Mouse (Mus musculus) kidney, postnatal 0 days (tissue): Measurements from ENCODE around the gene Sdc4. TPM values are rescaled to one million over a fixed set of nuclear protein-coding genes. Genes with fewer than 3 reads are reported as not detected.
A peak's percentile ranks its signal among the peaks of the same experiment; 100 is the strongest.

Source experiments
- ATAC-seq: fragments of 200-750 bp; cut with Nextera tagmentation; replicated peaks from 2 replicates; pipeline ENCODE4 v1.8.0; 2017; ENCODE audit warnings: low read depth, moderate number of reproducible peaks, moderate TSS enrichment, moderate library complexity; ENCODE audit not compliant: low FRiP score
- DNase-seq: peaks from one replicate; pipeline ENCODE4 v3.0.0-alpha.2; 2016; ENCODE audit warnings: low spot score
- H3K27ac ChIP-seq: fragments of 300-500 bp; sonication (generic); 2 replicates; pipeline ENCODE4 v1.5.1; 2014; ENCODE audit warnings: mild to moderate bottlenecking
- H3K27me3 ChIP-seq: fragments of 300-500 bp; sonication (generic); 2 replicates; pipeline ENCODE4 v1.6.1; 2014; ENCODE audit warnings: low read length, mixed read lengths; ENCODE audit not compliant: insufficient read depth
- H3K36me3 ChIP-seq: fragments of 300-500 bp; sonication (generic); 2 replicates; pipeline ENCODE4 v1.6.1; 2014; ENCODE audit warnings: low read length, mixed read lengths; ENCODE audit not compliant: insufficient read depth
- H3K4me1 ChIP-seq: fragments of 300-500 bp; sonication (generic); replicated peaks from 2 replicates; pipeline ENCODE4 v1.6.1; 2014; ENCODE audit warnings: antibody characterized with exemption, low read length, mixed read lengths; ENCODE audit not compliant: insufficient read depth
- H3K4me2 ChIP-seq: fragments of 300-500 bp; sonication (generic); 2 replicates; pipeline ENCODE4 v1.6.1; 2014; ENCODE audit warnings: mild to moderate bottlenecking, low read length, moderate library complexity, mixed read lengths
- H3K4me3 ChIP-seq: fragments of 300-500 bp; sonication (generic); replicated peaks from 2 replicates; pipeline ENCODE4 v1.5.1; 2014; ENCODE audit warnings: low read depth, low read length
- H3K9ac ChIP-seq: fragments of 300-500 bp; sonication (generic); 2 replicates; pipeline ENCODE4 v1.6.1; 2014; ENCODE audit warnings: low read depth, low read length
- H3K9me3 ChIP-seq: fragments of 300-500 bp; sonication (generic); replicated peaks from 2 replicates; pipeline ENCODE4 v1.6.1; 2016; ENCODE audit warnings: low read length, inconsistent platforms, mixed read lengths
- CTCF ChIP-seq: IDR thresholded peaks from 2 replicates; pipeline ENCODE4 v1.5.1; 2016; ENCODE audit warnings: antibody characterized with exemption, low read depth, mild to moderate bottlenecking, moderate library complexity
- WGBS: fragments of 180-500 bp; shearing (Covaris S2); extraction: QIAGEN DNeasy Blood & Tissue Kit; methylation state at CpG from one replicate; pipeline ENCODE4 v1.1.7; 2014; 5-methylcytosine and 5-hydroxymethylcytosine counted together
- polyA plus RNA-seq: library from polyadenylated mRNA; unstranded; fragments of >200 nt; fragmentation: Nextera tagmentation; extraction: Ambion mirVana; gene quantifications from 2 replicates; pipeline ENCODE4 v1.2.1, GENCODE M21; 2015

The Sdc4 gene
- polyA plus RNA-seq, 1 experiment from 2014 or later: 183 TPM

GRCm38 (mm10) chr2:164414581-164414980 is 29.1 kb downstream of the Sdc4 start:
- Histone ChIP-seq H3K27ac (no peak overlapping the region), H3K9ac (0 out of 2 replicates have a peak overlapping the region, but pooled peaks have one; percentile 2), H3K36me3 (no peaks in the 10 kb centered on the region), H3K27me3 (peaks cover 5% of the 10 kb centered on the region; the same call in 1 of the 2 replicates), H3K9me3 (no peaks in the 10 kb centered on the region), H3K4me3 (no peak overlapping the region), H3K4me1 (no peaks in the 10 kb centered on the region), H3K4me2 (peak overlapping the region; percentile 37)
- no peak for DNase-seq
- ATAC-seq: no peak
- no peak for TF ChIP-seq CTCF
- WGBS: 61% methylated on average over 10 of the region's 10 CpGs

GRCm38 (mm10) chr2:164414167-164414566 is 29.5 kb downstream of the Sdc4 start:
- WGBS: 34% methylated on average over 25 of the region's 28 CpGs
- 0 out of 2 replicates have a peak overlapping the region, but pooled peaks have one; percentile 2 for H3K9ac ChIP-seq
- no peaks in the 10 kb centered on the region for H3K36me3 ChIP-seq
- H3K4me2 ChIP-seq: peak overlapping the region; percentile 37
- ATAC-seq (no peak; the same call in 1 of the 2 replicates), DNase-seq (no peak)
- H3K4me1 ChIP-seq: no peaks in the 10 kb centered on the region
- no peak overlapping the region for H3K27ac ChIP-seq
- TF ChIP-seq CTCF: no peak
- H3K27me3 ChIP-seq: peaks cover 5% of the 10 kb centered on the region; the same call in 1 of the 2 replicates
- no peak overlapping the region for H3K4me3 ChIP-seq
- no peaks in the 10 kb centered on the region for H3K9me3 ChIP-seq

GRCm38 (mm10) chr2:164407708-164408107 is 36.0 kb downstream of the Sdc4 start:
- Histone ChIP-seq H3K4me1 (peaks cover 3% of the 10 kb centered on the region; the same call in 1 of the 2 replicates), H3K9ac (no peak overlapping the region), H3K4me3 (no peak overlapping the region), H3K36me3 (no peaks in the 10 kb centered on the region), H3K27ac (no peak overlapping the region), H3K27me3 (peaks cover 43% of the 10 kb centered on the region), H3K4me2 (no peak overlapping the region; the same call in 1 of the 2 replicates), H3K9me3 (no peaks in the 10 kb centered on the region)
- no peak for ATAC-seq
- TF ChIP-seq CTCF: peak; percentile 91
- DNase-seq: peak; percentile 80
- 2% methylated on average over 22 of the region's 22 CpGs for WGBS

GRCm38 (mm10) chr2:164405519-164405918 is 38.2 kb downstream of the Sdc4 start:
- ATAC-seq (no peak), DNase-seq (no peak)
- Histone ChIP-seq H3K4me1 (peaks cover 7% of the 10 kb centered on the region), H3K27ac (no peak overlapping the region), H3K9ac (no peak overlapping the region), H3K9me3 (no peaks in the 10 kb centered on the region), H3K4me3 (no peak overlapping the region), H3K36me3 (no peaks in the 10 kb centered on the region), H3K27me3 (peaks cover 61% of the 10 kb centered on the region), H3K4me2 (no peak overlapping the region)
- TF ChIP-seq CTCF: no peak
- 45% methylated on average over 5 of the region's 5 CpGs for WGBS

GRCm38 (mm10) chr2:164405060-164405459 is 38.6 kb downstream of the Sdc4 start, which contains the start of gene Matn4:
TSS of gene Matn4 (minus strand) at chr2:164405160.
- Histone ChIP-seq H3K4me1 (peaks cover 9% of the 10 kb centered on the region), H3K9me3 (no peaks in the 10 kb centered on the region), H3K27ac (no peak within 1 kb of the TSS), H3K4me2 (peak within 1 kb of the TSS; percentile 71), H3K9ac (0 out of 2 replicates have a peak within 1 kb of the TSS, but pooled peaks have one; percentile 35), H3K36me3 (no peaks in the 10 kb centered on the region), H3K4me3 (peak within 1 kb of the TSS; percentile 33), H3K27me3 (peaks cover 62% of the 10 kb centered on the region)
- 11% methylated on average over 9 of the region's 9 CpGs for WGBS
- TF ChIP-seq CTCF: no peak
- ATAC-seq (no peak), DNase-seq (no peak)

GRCm38 (mm10) chr2:164404082-164404990 is 39.4 kb downstream of the Sdc4 start:
- peak overlapping the region; percentile 33 for H3K4me3 ChIP-seq
- WGBS: under 1% methylated on average over 49 of the region's 49 CpGs
- H3K9me3 ChIP-seq: no peaks in the 10 kb centered on the region
- 0 out of 2 replicates have a peak overlapping the region, but pooled peaks have one; percentile 35 for H3K9ac ChIP-seq
- H3K36me3 ChIP-seq: no peaks in the 10 kb centered on the region
- TF ChIP-seq CTCF: no peak
- peaks cover 9% of the 10 kb centered on the region for H3K4me1 ChIP-seq
- peak overlapping the region; percentile 71 for H3K4me2 ChIP-seq
- peaks cover 68% of the 10 kb centered on the region for H3K27me3 ChIP-seq
- DNase-seq (peak; percentile 62), ATAC-seq (peak; percentile 50; the same call in 1 of the 2 replicates)
- no peak overlapping the region for H3K27ac ChIP-seq
